Mouse (Mus musculus): Measurements from ENCODE around the gene Ttll11.

DNA sequence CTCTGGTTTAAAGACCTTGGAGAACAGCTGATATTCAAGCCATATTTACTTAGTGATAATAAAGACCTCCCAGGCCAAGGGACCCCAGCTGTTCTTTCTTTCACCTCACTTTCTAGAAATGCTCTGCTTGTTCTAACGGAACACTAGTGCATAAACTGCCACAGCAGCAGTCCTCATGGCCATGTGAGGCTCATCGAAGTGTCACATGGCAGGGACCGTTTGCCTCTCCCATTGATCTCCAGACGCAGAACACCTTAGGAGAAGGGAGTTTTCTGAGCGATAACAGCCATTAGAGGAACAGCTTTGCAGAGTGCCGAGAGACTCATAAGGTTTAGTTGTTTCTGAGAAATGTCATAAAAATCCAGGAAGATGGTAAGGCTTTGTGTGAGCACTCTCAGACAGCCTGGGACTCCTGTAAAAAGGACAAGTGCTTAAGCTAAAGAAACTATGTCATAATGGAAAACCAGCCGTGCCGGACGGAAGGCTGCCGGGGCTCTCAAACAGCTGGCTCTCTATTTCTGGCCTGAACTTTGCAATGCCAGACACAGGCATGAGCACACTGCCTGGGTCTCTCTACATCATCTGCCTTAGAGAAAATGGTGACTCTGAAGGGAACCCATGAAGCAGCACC lies 13.7 kb downstream of the Ttll11 start:
- TF ChIP-seq ZNF384 (IDR thresholded peaks at IDR 0.05; ENCODE audit: low read depth, low read length): no peak
- no peak for TF ChIP-seq HCFC1 (IDR thresholded peaks at IDR 0.05; ENCODE audit: borderline replicate concordance, insufficient read depth, low read length)
